Mouse (Mus musculus): ENCODE data around the gene Kcnq4. TPM values are rescaled to one million over a fixed set of nuclear protein-coding genes. Genes with fewer than 3 reads are reported as not detected.

The Kcnq4 gene
- polyA plus RNA-seq, 1 experiment from 2014 or later, result 6.9 TPM

DNA sequence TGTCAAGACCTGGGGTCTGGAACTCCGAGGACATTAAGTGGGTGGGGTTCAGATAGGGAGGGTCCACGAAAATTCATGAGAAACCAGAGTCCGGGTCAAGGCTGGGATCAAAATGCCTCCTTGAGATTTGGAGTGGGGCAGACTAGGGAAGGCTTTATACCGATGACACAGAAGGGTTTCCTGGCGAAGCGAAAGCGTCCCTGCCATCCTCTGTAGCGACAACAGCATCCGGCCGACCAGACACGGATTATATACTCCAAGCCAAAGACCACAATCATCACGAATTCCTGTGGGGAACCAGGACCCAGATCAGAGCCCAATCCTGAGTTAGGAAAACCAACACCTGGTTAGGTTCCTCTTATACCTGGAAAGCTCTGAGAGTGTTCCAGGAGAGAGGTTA lies 31.6 kb downstream of the Kcnq4 start:
- peak overlapping the region; percentile 54 for H3K4me3 ChIP-seq
- H3K4me1 ChIP-seq, result peaks cover 35% of the 10 kb centered on the region
- 20% methylated on average over 12 of the region's 12 CpGs for WGBS
- no peak for DNase-seq (ENCODE audit: low spot score)
- no peaks in the 10 kb centered on the region for H3K9me3 ChIP-seq (replicated peaks)
- H3K27me3 ChIP-seq (ENCODE audit: low read depth, poor library complexity, severe bottlenecking), result peaks cover 50% of the 10 kb centered on the region
- peak overlapping the region; percentile 82 for H3K27ac ChIP-seq
- H3K36me3 ChIP-seq, result no peaks in the 10 kb centered on the region

DNA sequence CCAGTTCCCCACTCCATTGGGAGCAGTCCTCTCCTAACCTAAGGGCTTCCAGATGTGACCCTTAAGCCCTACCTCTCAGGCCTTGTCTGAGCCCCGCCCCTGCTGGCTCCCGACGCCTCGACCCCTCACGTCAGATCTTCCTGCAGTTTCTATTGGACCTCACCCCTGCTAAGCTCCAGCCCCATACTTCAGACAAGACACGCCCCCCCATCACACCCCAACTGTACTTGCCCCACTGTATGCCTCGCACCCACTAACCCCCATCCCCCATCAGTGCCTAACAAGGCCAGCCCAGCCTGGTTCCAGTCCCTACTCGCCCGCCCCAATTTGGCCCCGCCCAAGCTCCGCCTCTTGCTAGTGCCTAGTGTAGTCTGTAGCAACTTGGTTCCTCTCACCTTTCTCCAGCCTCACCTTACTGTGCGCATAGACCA lies 32.3 kb downstream of the Kcnq4 start:
- peak; percentile 82 for DNase-seq (ENCODE audit: low spot score)
- 1% methylated on average over 12 of the region's 12 CpGs for WGBS
- Histone ChIP-seq H3K4me3 (peak overlapping the region; percentile 54), H3K36me3 (no peaks in the 10 kb centered on the region), H3K9me3 (replicated peaks) (no peaks in the 10 kb centered on the region), H3K4me1 (peaks cover 35% of the 10 kb centered on the region), H3K27ac (peak overlapping the region; percentile 82), H3K27me3 (ENCODE audit: low read depth, poor library complexity, severe bottlenecking) (peaks cover 51% of the 10 kb centered on the region)

DNA sequence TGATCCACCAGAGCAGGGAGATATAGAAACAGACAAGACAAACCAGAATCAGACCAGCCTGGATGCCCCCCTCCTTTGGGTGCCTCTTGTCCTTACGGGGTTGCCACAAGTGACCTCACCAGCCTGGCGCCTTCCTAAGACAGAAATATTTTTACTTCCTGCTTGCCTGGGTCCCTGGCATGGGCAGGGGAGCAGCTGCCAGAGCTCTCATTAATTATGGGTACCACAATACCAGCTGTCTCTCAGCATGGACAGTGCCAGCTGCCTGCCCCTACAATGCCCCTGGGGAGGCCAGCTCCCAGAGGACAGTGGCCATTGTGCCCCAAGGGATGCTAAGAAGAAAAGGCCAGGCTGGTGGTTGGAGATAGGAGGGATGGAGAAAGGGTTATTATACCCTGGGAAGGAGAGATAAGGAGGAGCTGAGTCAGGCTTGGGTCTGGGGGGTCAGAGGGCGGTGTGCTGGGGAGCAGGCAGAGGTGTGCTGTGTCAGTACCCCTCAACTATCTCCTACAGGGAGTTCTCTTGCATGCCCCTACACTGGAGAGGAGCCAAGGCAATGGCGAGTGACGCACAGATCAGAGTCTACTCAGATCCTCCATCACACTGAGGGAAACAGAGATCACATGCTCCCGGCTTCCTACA lies 34.4 kb downstream of the Kcnq4 start:
- no peak overlapping the region for H3K4me3 ChIP-seq
- WGBS, result 82% methylated on average over 6 of the region's 6 CpGs
- H3K9me3 ChIP-seq (replicated peaks), result no peaks in the 10 kb centered on the region
- H3K36me3 ChIP-seq, result no peaks in the 10 kb centered on the region
- H3K4me1 ChIP-seq, result peaks cover 31% of the 10 kb centered on the region
- no peak for DNase-seq (ENCODE audit: low spot score)
- no peak overlapping the region for H3K27ac ChIP-seq
- peaks cover 51% of the 10 kb centered on the region for H3K27me3 ChIP-seq (ENCODE audit: low read depth, poor library complexity, severe bottlenecking)

DNA sequence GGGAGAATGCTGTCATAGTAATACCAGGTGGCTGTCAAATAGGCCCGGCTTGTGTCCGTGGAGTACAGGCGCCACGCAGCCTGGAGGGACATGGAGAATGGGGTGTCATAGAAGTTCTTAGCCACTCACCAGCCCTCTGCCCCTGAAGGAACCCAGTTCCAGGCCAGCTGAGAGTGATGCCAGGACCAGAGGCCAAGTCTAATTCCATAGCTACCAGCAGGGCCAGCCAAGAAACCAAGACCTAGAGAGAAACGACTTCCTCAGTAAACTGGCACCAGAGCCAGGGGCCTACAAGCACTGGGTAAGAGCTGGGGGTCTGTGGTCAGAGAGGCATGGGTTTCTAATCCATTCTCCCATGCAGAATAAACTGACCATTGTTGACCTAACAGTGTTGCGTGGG lies 35.4 kb downstream of the Kcnq4 start:
- 96% methylated on average over 6 of the region's 6 CpGs for WGBS
- Histone ChIP-seq H3K27ac (no peak overlapping the region), H3K9me3 (replicated peaks) (no peaks in the 10 kb centered on the region), H3K27me3 (ENCODE audit: low read depth, poor library complexity, severe bottlenecking) (peaks cover 44% of the 10 kb centered on the region), H3K4me3 (no peak overlapping the region), H3K4me1 (peaks cover 36% of the 10 kb centered on the region), H3K36me3 (no peaks in the 10 kb centered on the region)
- DNase-seq (ENCODE audit: low spot score), result no peak

DNA sequence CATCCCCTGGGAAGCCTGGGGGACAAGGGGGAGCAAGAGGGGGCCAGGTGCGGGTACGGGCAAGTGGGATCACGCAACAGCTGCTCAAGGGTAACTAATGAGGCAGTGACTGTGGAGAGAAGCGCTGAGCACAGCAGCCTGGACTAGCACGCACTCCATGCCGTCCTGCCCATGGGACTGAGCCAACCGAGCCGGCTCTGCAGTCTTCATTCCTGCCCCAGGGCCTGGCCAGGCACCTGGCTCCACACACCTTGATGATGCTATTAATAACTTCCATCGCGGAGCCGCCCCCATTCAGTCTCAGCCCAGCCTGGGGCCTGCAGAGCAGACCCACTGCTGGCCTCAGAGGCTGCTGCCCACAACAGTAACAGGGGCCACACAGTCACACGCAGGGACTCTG lies 36.2 kb downstream of the Kcnq4 start:
- peaks cover 38% of the 10 kb centered on the region for H3K4me1 ChIP-seq
- peaks cover 36% of the 10 kb centered on the region for H3K27me3 ChIP-seq (ENCODE audit: low read depth, poor library complexity, severe bottlenecking)
- no peak overlapping the region for H3K4me3 ChIP-seq
- H3K36me3 ChIP-seq, result no peaks in the 10 kb centered on the region
- H3K27ac ChIP-seq, result 0 out of 2 replicates have a peak overlapping the region, but pooled peaks have one; percentile 10
- H3K9me3 ChIP-seq (replicated peaks), result no peaks in the 10 kb centered on the region
- no peak for DNase-seq (ENCODE audit: low spot score)
- WGBS, result 85% methylated on average over 12 of the region's 12 CpGs

DNA sequence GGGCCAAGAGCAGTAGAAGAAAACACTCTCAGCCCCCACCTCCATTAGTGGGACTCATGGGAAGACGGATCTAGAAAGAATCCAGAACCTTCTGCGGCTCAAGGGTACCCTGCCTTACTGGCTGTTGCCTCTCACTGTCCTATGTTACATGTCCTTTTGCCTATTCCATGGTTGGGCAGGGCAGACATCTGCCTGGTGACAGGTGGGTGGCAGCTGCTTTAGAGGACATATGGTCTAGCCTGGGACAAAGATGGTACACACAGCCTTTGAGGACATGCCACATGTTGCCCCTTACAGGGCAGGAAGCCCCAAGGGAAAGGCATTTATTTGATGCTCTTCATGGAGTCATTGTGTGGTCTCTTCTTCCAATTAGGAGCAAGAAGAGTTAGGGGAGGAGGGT lies 45.9 kb downstream of the Kcnq4 start:
- no peak overlapping the region for H3K4me3 ChIP-seq
- no peaks in the 10 kb centered on the region for H3K36me3 ChIP-seq
- H3K27me3 ChIP-seq (ENCODE audit: low read depth, poor library complexity, severe bottlenecking), result peaks cover 45% of the 10 kb centered on the region
- H3K27ac ChIP-seq, result no peak overlapping the region
- 98% methylated on average over 2 of the region's 2 CpGs for WGBS
- H3K9me3 ChIP-seq (replicated peaks), result no peaks in the 10 kb centered on the region
- H3K4me1 ChIP-seq, result peaks cover 10% of the 10 kb centered on the region
- DNase-seq (ENCODE audit: low spot score), result no peak

DNA sequence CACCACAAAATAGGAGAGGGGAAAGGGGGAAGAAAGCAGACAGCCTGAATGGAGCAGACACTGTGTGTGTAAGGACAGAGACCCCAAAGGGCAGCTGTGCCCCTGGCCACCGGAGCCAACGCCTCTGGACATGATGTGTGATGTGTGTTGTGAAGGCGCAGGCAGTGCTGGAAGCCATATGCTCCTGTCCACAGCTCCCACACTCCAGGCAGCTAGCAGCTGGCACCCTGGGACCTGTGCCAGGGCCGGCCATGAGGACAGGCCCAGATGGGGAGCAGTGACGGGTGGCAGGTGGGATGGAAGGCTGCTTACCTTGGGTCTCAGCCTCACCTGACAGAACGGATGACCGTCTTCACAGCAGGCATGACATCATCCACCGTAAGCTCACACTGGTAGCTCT lies 46.4 kb downstream of the Kcnq4 start:
- 92% methylated on average over 8 of the region's 8 CpGs for WGBS
- Histone ChIP-seq H3K4me1 (peaks cover 10% of the 10 kb centered on the region), H3K27me3 (ENCODE audit: low read depth, poor library complexity, severe bottlenecking) (peaks cover 50% of the 10 kb centered on the region), H3K36me3 (no peaks in the 10 kb centered on the region), H3K9me3 (replicated peaks) (no peaks in the 10 kb centered on the region), H3K4me3 (no peak overlapping the region), H3K27ac (no peak overlapping the region)
- no peak for DNase-seq (ENCODE audit: low spot score)

DNA sequence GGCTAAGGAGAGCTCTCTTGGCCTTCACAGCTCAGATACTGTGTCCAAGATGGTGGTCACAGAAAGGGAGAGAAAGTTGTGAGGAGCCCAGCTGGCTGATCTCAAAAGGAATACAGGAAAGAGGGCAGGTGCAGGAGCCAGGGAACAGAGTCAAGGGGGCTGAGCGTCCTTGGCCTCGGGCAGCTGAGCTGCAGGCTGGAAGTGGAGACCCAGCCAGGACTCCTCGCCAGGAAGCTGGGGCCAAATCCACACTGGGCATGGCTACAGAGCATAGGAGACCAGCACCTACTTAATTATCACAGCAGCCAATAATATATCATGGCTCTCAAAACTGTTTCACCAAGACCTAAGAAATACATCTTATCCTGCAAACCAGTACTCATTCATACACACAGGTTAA lies 47.2 kb downstream of the Kcnq4 start:
- H3K9me3 ChIP-seq (replicated peaks), result no peaks in the 10 kb centered on the region
- 81% methylated on average over 3 of the region's 3 CpGs for WGBS
- peaks cover 10% of the 10 kb centered on the region for H3K4me1 ChIP-seq
- H3K27ac ChIP-seq, result no peak overlapping the region
- no peak for DNase-seq (ENCODE audit: low spot score)
- no peaks in the 10 kb centered on the region for H3K36me3 ChIP-seq
- peaks cover 59% of the 10 kb centered on the region for H3K27me3 ChIP-seq (ENCODE audit: low read depth, poor library complexity, severe bottlenecking)
- H3K4me3 ChIP-seq, result no peak overlapping the region

DNA sequence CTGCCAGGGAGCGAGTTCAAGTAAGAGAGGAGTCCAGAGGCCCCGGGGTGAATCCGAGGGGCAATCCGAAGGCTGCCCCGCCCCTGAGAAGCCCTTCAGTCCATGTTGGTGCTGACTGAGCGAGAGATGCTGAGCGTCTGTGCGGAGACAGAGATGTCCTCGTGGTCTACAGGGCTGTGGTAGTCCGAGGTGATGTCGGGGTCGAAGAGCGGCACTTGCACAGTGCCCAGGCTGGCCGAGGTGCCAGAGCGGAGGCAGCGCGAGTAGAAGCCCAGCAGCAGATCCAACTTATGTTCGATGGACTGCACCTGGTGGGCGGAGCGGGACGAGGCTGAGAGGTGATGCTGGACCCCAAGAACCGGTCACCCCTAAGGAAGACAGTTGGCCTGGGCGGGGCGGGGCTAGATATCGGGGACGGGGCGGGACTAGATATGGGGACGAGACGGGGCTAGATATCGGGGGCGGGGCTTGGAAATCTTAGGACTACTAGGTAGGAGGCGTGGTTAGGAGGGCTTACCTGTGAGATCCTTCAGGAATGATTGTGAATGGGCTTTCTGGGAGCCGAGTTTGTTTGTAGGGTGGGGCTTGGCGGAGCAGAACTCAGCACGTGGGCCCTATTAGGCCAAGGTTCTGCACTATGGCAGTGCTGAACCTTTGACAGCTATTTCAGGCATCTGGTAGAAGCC lies 50.5 kb downstream of the Kcnq4 start:
- no peak for DNase-seq (ENCODE audit: low spot score)
- WGBS, result 11% methylated on average over 35 of the region's 35 CpGs
- H3K27me3 ChIP-seq (ENCODE audit: low read depth, poor library complexity, severe bottlenecking), result peaks cover 74% of the 10 kb centered on the region

DNA sequence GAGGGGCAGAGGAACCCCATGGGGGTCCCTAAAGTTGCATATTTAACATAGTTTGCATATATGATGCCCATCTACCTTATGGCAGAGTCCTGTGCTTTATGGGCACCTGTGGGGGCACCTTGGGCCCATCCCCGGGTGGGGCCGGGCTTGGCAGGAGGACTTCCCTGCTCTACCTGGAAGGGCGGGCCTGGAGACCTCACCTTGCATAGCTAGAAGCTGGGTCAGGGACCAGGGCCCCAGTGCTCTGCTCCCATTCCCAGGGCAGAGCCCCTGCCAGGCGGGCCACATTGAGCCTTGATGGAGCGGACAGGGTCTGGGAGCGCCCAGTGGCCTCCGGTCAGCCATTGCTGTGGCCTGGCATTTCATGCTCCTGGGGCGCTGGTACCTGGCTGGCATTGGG lies 51.1 kb downstream of the Kcnq4 start:
- Histone ChIP-seq H3K27me3 (ENCODE audit: low read depth, poor library complexity, severe bottlenecking) (peaks cover 74% of the 10 kb centered on the region), H3K9me3 (replicated peaks) (no peaks in the 10 kb centered on the region), H3K4me1 (peaks cover 10% of the 10 kb centered on the region), H3K27ac (no peak overlapping the region), H3K4me3 (peak overlapping the region; percentile 31; the same call in 1 of the 2 replicates), H3K36me3 (no peaks in the 10 kb centered on the region)
- no peak for DNase-seq (ENCODE audit: low spot score)
- 92% methylated on average over 8 of the region's 8 CpGs for WGBS

More for the DNA sequence above, 50.5 kb downstream of the Kcnq4 start:
- peak overlapping the region; percentile 31; the same call in 1 of the 2 replicates for H3K4me3 ChIP-seq
- no peaks in the 10 kb centered on the region for H3K36me3 ChIP-seq
- no peak overlapping the region for H3K27ac ChIP-seq
- H3K4me1 ChIP-seq, result peaks cover 10% of the 10 kb centered on the region
- no peaks in the 10 kb centered on the region for H3K9me3 ChIP-seq (replicated peaks)

DNA sequence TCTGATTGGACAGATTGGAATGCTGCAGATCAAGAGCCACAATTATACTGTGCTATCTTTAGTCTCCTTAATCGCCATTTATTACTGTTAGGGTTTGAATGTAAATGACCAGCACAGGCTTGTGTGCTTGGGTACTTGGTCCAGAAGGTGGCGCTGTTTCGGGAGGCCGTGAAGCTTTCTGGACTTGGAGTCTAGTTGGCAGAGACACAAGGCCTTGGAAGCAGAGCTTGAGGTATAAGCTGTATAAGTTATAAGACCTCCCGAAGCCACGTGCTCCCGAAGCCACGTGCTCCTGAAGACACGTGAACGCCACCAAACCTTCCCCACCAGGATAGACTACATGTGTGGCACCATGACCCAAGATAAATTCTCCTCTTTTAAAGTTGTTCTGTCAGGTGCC lies 55.7 kb downstream of the Kcnq4 start:
- 40% methylated on average over 10 of the region's 10 CpGs for WGBS
- peak; percentile 67 for DNase-seq (ENCODE audit: low spot score)

DNA sequence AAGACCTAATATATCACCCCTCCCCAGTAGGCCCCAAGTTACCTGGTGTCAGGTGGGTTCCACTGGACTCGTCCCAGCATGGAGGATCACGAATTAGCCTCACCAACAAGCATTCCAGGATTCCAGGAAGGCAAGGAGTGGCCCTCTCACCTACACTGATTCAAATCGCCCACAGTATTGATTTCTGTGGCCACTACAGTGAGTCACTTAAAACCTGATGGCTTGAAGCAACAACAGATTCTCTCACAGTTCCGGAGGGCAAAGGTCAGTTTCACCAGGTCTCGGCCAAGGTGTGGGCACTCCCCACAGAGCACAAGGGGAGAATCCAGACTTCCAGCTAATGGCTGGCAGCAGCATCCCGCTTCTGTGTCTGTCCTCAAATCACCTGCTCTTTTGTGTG lies 59.1 kb downstream of the Kcnq4 start:
- Histone ChIP-seq H3K4me3 (no peak overlapping the region), H3K9me3 (replicated peaks) (no peaks in the 10 kb centered on the region), H3K36me3 (no peaks in the 10 kb centered on the region), H3K27me3 (ENCODE audit: low read depth, poor library complexity, severe bottlenecking) (0 out of 2 replicates have a peak, but pooled peaks cover under 1% of the 10 kb centered on the region), H3K4me1 (no peaks in the 10 kb centered on the region), H3K27ac (no peak overlapping the region)
- WGBS, result 71% methylated on average over 6 of the region's 6 CpGs
- DNase-seq (ENCODE audit: low spot score), result no peak

More for the DNA sequence above, 55.7 kb downstream of the Kcnq4 start:
- H3K27ac ChIP-seq, result no peak overlapping the region
- no peak overlapping the region for H3K4me3 ChIP-seq
- no peaks in the 10 kb centered on the region for H3K36me3 ChIP-seq
- H3K9me3 ChIP-seq (replicated peaks), result no peaks in the 10 kb centered on the region
- H3K27me3 ChIP-seq (ENCODE audit: low read depth, poor library complexity, severe bottlenecking), result peaks cover 35% of the 10 kb centered on the region
- peaks cover 2% of the 10 kb centered on the region; the same call in 1 of the 2 replicates for H3K4me1 ChIP-seq

DNA sequence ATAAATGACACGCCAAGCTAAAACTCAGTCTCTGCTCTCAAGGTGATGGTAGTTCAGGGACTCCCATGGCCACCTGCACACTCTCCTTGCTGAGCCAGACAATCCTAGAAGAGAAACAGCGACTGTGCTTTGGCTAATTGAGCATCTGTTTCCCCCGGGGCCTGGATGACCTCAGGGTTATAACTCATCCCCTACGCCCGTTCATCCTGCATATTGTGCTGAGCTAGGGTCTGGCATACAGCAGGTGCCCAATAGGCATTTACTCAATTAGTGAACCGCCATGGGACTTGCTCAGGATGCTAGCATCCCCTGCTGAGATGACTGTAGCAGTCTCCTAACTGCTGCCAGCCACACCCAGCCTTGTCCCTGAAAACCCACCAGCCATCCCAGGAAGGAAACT lies 61.1 kb downstream of the Kcnq4 start:
- no peaks in the 10 kb centered on the region for H3K4me1 ChIP-seq
- no peak overlapping the region for H3K4me3 ChIP-seq
- no peak overlapping the region for H3K27ac ChIP-seq
- 39% methylated on average over 6 of the region's 6 CpGs for WGBS
- no peaks in the 10 kb centered on the region for H3K9me3 ChIP-seq (replicated peaks)
- H3K27me3 ChIP-seq (ENCODE audit: low read depth, poor library complexity, severe bottlenecking), result 0 out of 2 replicates have a peak, but pooled peaks cover 6% of the 10 kb centered on the region
- no peaks in the 10 kb centered on the region for H3K36me3 ChIP-seq
- no peak for DNase-seq (ENCODE audit: low spot score)
